Mouse (Mus musculus) T-cell, adult 66 days (primary cell): ENCODE results near the gene Sis. TPM values are rescaled to one million over a fixed set of nuclear protein-coding genes. Genes with fewer than 3 reads are reported as not detected.

ENCODE experiments used
- total RNA-seq, 2 experiments: library from RNA; stranded (reverse); gene quantifications; 3 replicates in 1 of 2; 4 replicates in 1 of 2; pipeline ENCODE4 v1.2.4; 2023

Sis gene
- total RNA-seq: not detected

GRCm38 (mm10) chr3:72967675-72968074 is at the start of gene Sis:
Gene Sis, minus strand, starts transcription at chr3:72967863.

Other genes with a start within 250 kb of the Sis start
- not detected for gene Slitrk3, start 89.9 kb upstream of the Sis start, total RNA-seq